Mouse (Mus musculus): ENCODE measurements around the gene Tnfrsf25.

Gene Tnfrsf25

DNA sequence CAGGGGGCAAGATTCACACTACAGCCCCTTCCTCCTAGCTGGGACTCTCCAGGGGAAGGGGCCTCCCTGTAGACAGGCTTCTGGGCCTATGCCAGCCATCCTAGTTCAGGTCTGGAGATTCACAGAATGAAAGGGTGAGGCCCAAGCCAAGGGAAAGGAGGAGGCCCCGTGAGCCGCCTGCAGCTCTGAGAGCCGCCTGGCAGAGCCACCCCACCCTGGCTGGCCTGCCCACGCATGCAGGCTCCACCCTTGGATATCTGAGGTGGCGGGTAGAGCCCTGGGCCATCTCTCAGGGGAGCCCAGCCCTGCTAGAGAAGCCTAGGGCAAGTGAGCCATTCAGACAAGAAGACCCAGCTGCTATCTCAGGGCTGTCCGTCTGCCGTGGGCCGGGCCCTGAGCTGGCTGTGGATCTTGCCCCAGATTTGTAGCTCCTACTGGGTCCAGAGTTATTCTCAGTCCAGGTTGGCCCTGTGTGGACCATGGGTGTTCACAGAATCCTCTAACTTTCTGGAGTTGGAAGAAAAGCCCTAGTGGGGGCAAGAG is 22.9 kb upstream of the Tnfrsf25 start:
- DNase-seq (ENCODE audit: low spot score in 2 of 2) = no peak

DNA sequence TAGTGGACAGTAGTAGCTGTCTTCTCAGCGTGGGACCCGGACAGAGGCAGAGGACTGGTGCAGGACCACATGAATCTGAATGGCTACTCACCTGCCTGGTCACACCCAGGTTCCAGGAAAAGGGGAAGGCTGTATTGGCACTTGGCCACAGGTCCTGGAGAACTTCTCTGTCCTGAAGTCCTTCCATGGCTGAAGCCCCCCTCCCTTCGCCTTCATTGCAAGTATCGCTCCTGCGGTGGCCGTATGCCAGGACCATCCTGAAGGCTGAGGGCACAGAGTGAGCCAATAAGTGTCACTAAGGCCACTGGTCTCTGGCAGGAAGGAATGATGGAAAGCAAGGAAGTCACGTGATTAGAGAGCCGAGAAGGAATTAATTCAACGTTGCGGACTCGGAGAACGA is 21.5 kb upstream of the Tnfrsf25 start:
- DNase-seq (ENCODE audit: low spot score in 2 of 2) = no peak

DNA sequence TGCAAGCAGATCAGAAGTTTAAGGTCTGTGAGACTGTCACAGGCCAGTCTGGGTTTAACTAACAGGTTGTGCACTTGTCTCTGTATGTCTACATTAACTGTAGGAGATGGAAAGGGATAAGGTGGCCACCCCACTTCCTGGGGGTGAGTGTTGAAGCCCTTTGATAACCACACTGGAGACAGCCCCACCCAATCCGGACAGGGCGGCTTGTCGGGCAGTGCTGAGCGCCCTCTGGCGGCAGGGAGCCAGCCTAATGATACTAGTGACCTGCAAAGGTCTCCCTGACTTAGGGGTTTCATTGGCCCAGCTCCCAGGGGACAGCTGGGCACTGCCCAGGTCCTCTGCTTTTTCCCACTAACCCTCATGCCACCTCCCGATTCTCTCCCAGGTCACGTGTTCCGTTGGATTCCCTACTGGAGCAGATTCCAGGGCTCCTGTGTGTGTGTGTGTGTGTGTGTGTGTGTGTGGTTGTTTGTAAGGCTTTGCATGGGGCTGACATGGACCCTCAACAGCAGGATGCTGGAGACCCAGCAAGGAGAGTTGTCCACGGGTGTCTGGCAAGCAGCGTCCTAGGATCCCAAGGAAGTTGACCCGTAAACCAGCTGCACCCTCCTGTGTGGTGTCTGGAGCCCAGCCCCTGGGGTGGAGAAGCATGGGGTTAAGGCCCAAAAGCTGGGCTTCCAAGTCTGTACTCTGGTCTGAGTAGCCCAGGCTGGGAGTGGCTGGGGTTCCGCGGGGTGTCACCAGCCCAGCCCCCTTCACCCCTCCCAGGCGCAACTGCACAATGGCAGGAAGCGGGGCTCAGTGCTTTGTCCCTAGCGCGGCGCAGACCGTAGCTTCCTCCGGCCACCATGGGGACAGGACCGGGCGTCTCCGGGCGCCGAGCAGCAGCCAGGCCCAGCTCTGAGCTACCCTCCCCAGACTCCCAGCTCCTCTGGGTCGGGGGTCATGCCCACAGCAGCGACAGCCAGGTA is 19.5 kb upstream of the Tnfrsf25 start:
- peak; percentile 50 to 58 for DNase-seq (ENCODE audit: low spot score in 2 of 2)

DNA sequence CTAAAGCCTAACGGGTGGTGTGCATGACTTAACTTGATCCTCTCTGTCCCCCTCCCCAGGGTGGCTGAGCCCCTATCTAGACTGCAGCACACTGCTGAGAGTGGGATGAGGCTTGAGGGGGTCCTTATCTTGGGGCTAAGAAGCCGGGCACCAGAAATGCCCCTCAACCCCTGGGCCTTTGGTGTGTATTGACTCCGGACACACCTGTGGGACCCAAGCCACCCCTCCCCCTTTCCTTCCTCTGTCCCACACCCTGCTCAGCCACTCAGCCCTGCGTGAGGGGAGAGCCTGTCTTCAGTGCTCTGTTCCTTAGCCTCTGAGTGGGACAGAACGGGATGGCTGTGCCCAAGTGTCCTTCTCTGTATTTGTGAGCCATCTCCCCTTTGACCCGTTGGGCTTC is 18.8 kb upstream of the Tnfrsf25 start:
- no peak for DNase-seq (ENCODE audit: low spot score in 2 of 2)

DNA sequence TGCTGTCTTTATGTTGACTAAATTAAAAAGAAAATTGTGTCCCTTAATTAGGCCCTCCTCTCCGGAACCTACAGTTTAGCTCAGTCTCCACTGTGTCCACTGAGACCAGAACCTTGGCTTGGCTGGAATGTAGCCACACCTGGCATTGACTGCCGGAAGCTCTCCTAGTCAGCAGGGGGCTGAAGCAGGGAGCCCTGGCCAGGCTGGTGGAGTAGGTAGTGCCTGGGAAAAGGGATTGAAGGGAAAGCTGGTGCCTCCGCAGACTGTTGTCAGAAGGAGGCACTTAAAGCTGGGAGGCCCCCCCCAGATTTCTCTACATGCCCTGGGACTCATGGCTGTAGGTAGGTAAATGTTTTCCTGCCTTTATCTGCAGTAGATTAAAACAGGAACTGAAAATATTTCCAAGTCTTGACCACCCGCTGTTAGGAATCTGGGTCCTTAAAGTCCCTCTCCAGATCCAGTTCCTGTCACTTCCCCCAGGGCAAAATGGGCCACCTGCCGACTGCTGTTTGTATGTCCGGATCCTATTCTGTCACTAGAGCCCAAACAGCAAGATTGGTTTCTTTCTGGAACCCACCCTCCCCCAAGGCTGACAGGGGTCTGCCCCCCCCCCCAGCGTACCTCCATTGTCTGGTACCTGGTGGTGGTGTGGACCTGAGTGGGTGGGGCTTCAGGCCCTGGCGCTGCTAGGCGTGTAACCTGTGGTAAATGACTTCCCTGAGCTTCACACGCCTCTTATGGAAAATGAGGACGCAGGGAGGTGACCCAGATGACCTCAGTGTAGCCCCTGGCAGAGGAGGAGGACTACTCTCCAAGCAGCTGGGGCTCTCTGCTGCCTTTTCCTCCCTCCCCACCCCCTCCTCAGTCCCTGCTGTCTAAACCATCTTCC is 17.6 kb upstream of the Tnfrsf25 start:
- DNase-seq (ENCODE audit: low spot score in 2 of 2) = no peak

DNA sequence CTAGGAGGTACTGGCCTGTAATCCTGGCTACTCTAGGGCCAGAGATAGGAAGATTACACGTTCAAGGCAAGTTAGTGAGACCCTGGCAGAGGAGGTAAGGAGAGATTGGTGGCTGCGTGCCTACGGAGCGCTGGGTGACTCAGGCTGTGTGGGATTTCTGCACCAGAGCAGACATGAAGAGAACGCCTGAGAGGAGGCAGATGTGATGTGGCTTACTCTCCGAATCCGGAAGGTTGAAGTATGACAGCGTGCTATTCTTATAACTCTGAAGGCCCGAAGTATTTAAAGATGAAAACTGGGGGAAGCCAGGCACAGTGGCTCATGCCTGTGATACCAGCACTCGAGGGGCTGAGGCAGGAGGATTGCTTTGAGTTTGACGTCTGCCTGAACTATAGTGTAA is 15.2 kb upstream of the Tnfrsf25 start:
- DNase-seq (ENCODE audit: low spot score in 2 of 2) = no peak

DNA sequence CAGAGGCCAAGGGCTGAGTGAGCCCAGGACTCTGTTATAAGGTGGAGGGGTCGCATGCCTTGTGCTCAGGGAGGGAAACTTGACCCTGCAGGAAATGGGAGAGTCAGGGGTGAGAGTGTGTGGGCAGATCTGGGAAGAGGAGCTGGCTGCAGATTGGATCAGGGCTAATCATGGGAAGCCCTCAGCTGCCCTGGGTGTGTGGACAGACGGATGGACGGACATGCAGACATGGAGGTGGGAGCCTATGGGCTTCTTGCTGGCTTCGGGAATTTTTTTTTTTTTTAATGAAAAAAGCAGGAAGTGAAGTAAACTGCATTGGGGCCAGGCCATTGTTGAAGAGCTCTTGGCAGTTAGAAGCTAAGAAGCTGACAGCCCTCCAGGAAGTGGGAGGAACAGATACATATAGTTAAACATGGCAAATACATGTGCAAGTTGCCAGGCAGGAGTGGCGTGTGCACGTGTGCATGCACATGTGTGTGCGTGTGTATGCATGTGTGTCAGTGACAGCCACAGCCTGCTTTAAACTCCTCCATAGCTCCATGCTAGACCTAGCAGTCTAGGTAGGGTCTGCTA is 14.6 kb upstream of the Tnfrsf25 start:
- no peak for DNase-seq (ENCODE audit: low spot score in 2 of 2)

DNA sequence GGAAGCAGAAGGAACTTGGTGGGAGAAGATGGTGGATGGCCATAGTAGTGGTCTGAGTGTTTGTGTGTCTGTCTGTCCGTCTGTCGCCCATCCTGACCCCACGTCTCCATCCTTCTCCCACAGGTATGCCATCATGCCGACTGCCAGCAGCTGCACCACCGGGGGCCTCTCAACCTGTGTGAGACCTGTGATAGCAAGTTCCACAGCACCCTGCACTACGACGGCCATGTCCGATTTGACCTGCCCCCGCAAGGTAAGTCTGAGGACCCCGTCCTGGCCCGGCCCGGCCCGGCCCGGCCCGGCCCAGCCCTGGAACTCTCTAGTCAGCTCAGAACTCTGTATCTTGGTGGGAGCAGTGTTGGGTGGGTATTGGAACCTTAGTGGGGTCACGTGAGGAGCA is 13.8 kb upstream of the Tnfrsf25 start:
- DNase-seq (ENCODE audit: low spot score in 2 of 2) = no peak

DNA sequence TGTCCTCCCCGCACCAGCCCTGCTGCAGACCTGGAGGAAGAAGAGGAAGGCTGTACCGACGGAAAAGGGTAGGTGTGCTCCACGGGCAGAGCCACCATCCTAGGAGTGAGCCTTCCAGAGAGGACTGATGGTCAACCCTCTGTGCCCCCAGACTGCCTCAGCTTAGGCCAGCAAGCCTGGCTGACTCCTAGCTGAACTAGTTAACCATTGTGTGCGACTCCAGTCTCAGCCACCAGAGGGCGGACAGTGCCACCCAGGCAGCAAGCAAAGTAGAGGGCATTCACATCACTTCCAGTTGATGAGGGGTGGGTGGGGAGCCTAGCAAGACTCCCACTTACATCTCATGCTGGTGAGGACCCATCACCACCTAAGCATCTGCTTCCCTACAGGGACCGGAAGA is 12.7 kb upstream of the Tnfrsf25 start:
- DNase-seq (ENCODE audit: low spot score in 2 of 2) = peak; percentile 76 to 79

DNA sequence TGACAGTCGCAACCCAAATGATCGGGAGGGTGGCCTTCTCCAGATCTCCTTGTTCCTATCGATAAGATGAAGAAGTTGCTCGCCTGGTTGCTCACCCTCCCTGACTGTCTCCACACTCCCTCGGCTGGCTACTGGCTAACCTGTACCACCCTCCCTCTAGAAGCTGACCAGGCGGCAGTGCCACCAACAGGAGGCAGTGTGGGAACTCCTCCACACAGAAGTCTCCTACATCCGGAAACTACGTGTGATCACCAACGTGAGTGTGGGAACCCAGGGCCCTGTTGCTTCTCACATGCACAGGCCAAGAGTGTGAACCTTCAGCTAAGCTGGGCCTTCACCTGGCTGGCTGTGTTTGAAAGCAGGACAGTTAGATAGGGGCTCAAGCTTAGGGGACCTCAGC is 9.0 kb upstream of the Tnfrsf25 start:
- no peak for DNase-seq (ENCODE audit: low spot score in 2 of 2)

DNA sequence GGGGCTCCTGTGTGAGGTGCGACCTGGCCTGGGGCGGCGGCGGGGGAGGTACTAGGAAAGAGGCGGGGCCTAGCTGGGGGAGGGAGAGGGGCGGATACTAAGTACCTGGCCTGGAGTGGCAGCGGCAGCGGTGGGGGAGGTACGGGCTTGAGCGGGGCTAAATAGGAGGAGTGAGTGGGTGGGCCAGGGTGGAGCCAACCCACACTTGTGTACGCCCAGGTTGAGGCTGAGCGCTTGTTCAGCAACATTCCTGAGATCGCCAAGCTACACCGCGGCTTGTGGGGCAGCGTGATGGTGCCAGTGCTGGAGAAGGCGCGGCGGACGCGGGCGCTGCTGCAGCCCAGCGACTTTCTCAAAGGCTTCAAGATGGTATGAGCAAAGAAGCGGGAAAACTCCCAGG is 8.2 kb upstream of the Tnfrsf25 start:
- no peak for DNase-seq (ENCODE audit: low spot score in 2 of 2)

DNA sequence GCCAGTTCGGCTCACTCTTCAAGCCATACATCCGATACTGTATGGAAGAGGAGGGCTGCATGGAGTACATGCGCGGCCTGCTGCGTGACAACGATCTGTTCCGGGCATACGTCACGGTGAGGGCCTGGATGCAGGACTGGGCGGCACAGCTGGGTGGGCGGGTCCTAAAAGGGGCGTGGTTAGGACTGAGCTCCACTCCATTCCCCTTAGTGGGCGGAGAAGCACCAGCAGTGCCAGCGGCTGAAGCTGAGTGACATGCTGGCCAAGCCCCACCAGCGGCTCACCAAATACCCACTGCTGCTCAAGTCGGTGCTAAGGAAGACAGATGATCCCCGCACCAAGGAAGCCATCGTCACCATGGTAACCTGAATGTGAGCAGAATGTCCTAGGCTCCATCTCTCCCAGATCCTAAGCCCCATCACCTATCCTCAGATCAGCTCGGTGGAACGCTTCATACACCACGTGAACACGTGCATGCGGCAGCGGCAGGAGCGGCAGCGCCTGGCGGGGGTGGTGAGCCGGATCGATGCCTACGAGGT is 7.7 kb upstream of the Tnfrsf25 start:
- peak in 1 of 2 experiments; percentile 53 for DNase-seq (ENCODE audit: low spot score in 2 of 2)

DNA sequence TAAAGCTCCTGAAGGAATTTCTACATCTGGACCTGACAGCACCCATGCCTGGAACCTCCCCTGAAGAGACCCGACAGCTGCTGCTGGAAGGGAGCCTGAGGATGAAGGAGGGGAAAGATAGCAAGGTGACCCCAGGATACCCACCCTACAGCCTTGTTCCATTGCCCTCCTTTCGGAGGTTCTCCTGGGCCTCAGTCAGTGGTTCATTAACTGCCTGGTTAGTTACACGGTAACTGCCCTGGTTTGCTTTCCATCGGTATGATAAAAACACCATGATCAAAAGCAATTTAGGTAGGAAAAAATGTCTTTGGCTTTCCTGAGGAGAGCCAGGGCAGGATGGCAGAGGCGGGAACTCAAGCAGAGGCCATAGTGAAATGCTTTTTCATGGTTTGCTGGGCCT is 7.1 kb upstream of the Tnfrsf25 start:
- DNase-seq (ENCODE audit: low spot score in 2 of 2) = no peak

DNA sequence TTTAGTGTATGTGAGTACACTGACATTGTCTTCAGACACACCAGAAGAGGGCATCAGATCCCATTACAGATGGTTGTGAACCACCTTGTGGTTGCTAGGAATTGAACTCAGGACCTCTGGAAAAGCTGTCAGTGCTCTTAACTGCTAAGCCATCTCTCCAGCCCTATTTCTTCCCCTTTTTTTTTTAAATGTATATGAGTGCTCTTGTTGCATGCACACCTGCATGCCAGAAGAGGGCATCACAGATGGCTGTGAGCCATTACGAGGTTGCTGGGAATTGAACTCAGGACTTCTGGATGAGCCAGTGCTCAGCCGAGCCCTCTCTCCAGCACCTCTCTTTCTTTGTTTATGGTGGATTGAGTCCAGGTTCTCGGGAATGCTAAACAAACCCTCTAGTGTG is 6.2 kb upstream of the Tnfrsf25 start:
- no peak for DNase-seq (ENCODE audit: low spot score in 2 of 2)

DNA sequence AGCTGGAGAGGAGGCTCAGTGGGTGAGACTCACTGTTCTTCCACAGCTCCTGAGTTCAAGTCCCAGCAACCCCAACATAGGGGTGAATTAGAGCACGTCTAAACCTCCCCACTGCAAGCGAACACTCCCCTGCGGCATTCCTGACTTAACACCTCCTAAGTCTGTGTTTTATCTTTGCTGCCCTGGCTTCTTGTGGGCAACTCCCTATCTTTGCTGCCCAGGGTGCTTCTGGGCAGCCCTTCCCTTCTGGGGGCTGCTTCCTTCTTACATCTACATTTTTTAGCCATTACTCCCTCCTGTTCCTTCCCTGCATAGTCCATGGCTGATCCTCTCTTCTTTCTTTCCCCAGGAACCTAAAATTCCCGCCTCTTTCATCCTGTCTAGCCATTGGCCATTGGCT is 5.0 kb upstream of the Tnfrsf25 start:
- no peak for DNase-seq (ENCODE audit: low spot score in 2 of 2)

DNA sequence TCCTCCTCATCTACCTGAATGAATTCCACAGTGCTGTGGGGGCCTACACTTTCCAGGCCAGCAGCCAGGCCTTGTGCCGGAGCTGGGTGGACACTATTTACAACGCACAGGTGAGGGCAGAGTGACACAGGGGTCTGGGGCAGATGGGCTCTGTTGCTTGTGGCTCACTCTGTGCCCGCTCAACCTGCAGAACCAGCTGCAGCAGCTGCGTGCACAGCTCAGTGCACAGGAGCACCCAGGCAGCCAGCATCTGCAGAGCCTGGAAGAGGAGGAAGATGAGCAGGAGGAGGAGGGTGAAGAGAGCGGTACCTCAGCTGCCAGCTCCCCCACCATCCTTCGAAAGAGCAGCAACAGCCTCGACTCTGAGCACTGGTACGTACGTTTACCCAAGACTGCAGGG is 3.4 kb upstream of the Tnfrsf25 start:
- DNase-seq (ENCODE audit: low spot score in 2 of 2) = no peak

DNA sequence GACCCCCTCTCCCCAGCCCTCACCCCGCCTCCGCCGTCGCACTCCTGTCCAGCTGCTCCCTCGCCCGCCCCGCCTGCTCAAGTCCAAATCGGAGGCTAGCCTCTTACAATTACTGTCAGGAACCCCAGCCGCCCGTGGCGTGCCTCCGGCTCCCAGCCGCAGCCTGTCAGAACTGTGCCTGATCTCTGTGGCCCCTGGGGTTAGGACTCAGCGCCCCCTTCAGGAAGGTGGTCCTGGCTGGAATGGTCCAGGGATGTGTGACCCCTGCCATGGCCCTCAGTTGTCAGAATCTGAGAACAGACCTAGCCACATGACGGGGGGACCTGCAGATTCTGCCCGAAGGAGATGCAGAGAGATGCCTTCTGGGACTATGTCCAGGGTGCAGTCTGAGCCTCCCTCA is 1.7 kb upstream of the Tnfrsf25 start:
- no peak for DNase-seq (ENCODE audit: low spot score in 2 of 2)

DNA sequence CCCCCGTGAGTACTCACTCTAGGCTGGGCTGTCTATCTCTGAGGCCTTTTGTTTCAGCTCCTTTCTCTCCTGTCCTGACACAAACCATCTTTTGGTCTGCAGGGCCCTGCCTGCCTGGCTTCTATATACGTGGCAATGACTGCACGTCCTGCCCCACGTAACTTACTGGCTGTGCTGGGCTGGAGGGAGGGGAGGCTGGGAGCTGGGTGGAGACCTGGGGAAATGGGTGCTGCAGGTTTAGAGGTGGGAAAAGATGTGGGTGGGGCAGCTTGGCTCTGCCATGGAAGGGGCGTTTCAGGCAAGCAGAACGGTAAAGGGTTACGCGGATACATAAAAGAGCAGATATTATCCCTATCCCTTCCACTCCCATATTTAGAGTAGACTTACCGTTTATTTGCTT is 1.8 kb downstream of the Tnfrsf25 start:
- no peak for DNase-seq (ENCODE audit: low spot score in 2 of 2)

DNA sequence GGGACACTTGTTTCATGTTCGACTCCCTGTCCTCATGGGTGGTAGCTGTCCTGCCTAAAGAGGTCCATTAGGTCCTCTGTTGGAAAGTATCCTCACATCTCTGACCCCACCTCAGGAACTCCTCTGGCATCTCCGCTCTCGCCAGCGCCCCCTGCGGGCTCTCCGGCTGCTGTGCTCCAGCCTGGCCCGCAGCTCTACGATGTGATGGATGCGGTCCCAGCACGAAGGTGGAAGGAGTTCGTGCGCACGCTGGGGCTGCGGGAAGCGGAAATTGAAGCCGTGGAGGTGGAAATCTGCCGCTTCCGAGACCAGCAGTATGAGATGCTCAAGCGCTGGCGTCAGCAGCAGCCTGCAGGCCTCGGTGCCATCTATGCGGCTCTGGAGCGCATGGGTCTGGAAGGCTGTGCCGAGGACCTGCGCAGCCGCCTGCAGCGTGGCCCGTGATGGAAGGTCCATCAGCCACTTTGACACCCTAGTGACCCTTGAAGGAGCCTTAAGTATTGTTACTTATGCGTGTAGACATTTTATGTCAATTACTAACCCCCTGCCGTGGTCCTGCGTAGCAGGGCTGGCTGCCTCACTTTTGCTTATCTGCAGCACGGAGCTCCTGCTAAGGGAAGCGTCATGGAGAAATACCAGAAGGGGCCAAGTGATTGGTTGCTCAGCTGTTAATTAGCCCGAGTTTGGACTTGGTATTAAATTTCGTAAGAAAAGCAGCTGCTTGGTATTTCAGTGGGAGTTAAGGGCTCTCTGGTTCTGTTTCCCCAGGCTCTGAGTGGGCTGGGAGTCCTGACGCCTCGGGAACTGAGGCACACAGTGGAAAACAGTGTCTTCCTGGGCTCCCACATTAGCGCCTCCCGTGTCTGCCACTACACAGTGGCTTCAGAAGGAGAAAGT is 3.9 kb downstream of the Tnfrsf25 start:
- DNase-seq (ENCODE audit: low spot score in 2 of 2) = no peak

DNA sequence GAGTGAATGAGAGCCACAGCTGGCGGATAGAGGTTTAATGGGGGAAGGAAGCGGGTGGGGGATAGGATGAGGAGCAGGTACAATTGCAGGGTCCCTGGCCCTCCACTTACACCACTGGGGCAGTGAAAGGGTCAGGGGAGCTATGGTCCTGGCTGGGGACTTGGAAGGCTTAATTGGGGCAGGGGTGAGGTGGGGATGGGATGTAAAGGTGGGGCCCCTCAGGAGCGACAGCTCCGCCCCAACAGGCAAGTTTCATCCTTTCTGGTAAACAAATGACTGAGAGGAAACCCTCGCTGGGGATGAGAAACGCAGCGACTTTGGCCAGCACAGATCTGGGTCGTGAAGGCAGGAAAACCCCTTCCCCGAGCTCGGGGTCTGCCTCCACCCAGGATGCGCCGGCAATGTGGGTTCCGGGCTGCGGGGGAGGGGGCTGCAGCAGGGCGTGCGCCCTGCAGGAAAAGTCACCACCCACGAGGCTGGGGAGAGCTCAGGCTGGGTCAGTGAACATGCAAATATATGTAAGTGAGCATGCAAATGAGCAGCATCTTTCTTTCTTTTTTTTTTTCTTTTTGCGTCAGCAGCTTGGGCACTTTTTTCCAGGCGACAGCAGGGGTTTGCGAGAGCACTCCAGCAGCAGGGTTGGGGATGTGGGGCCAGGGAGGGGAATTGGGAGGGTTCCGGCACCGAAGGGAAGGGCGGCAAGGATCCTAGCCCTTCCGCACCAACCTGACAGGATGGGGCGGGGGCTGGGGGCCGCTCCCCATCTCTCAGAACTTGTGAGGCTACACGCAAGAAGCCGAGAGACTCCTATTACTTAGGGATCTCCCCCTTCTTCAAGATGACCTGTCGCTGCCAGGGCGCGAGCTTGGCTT is 4.8 kb downstream of the Tnfrsf25 start:
- no peak for DNase-seq (ENCODE audit: low spot score in 2 of 2)

Data from frontal cortex, postnatal 25 days (tissue).